26 mouse cellular contexts compared by ENCODE assay signal in the genomic region with DNA sequence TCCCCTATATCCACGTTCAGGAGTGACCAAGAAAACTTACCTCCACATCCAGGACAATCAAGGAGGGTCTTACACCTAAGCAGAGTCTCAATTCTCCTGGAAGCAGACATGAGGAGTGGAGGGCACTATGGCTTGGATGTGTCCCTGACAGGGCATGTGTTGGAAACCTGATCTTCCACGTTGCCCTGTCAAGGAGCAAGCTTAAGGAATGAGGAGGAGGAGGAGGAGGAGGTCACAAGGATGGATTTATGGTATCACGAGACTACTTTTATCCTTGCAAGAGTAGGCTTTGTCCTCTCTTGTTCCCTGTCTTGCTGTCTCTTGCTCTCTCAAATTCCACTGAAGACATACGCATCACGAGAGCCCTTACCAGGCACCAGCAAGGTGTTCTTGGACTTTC. TPM values are rescaled to one million over a fixed set of nuclear protein-coding genes. Genes with fewer than 3 reads are reported as not detected.
DNase-seq lines count a peak whose midpoint lies in the region; ATAC-seq and TF ChIP-seq lines count a peak whose summit lies in the region.
"Had no signal": no experiment of that assay in that cellular context is flagged by ENCODE, and none has a peak within 500 bp of the region (broad histone marks: within the 10 kb centered on the region; RNA-seq: fewer than 3 reads in every experiment).

No protein-coding gene starts in this region.

- H3K4me1 ChIP-seq in kidney, embryonic 14.5 days (ENCODE audit: control insufficient read depth, insufficient read depth, low read length): no peaks in the 10 kb centered on the region
- H3K4me1 ChIP-seq in liver, embryonic 12.5 days: peaks cover 60% of the 10 kb centered on the region
- H3K4me1 ChIP-seq in liver, postnatal 0 days (ENCODE audit: insufficient read depth): peaks cover 12% of the 10 kb centered on the region
- peaks cover 55% of the 10 kb centered on the region for H3K4me1 ChIP-seq in liver, embryonic 15.5 days (replicated peaks)
- peaks cover 38% of the 10 kb centered on the region for H3K4me1 ChIP-seq in liver, embryonic 16.5 days (ENCODE audit: control insufficient read depth, low read depth, low read length)
- H3K4me1 ChIP-seq: embryonic facial prominence, embryonic 10.5 days; embryonic facial prominence, embryonic 13.5 days; forebrain, embryonic 12.5 days; forebrain, embryonic 15.5 days; heart, embryonic 13.5 days had no signal

- no peak overlapping the region for H3K9ac ChIP-seq in kidney, embryonic 14.5 days (ENCODE audit: low read depth, low read length)
- no peak overlapping the region for H3K9ac ChIP-seq in liver, embryonic 12.5 days
- H3K9ac ChIP-seq in liver, postnatal 0 days (replicated peaks): no peak overlapping the region
- no peak overlapping the region for H3K9ac ChIP-seq in liver, embryonic 15.5 days
- no peak overlapping the region for H3K9ac ChIP-seq in liver, embryonic 16.5 days (ENCODE audit: low read depth, low read length)
- H3K9ac ChIP-seq: embryonic facial prominence, embryonic 13.5 days; forebrain, embryonic 12.5 days; forebrain, embryonic 15.5 days; heart, embryonic 13.5 days; hindbrain, embryonic 14.5 days had no signal

- H3K36me3 ChIP-seq in kidney, embryonic 14.5 days (ENCODE audit: control insufficient read depth, insufficient read depth, low read length): no peaks in the 10 kb centered on the region
- peaks cover 6% of the 10 kb centered on the region for H3K36me3 ChIP-seq in liver, embryonic 12.5 days
- H3K36me3 ChIP-seq in liver, postnatal 0 days (replicated peaks; ENCODE audit: insufficient read depth, low read length): no peaks in the 10 kb centered on the region
- peaks cover 4% of the 10 kb centered on the region; the same call in 1 of the 2 replicates for H3K36me3 ChIP-seq in liver, embryonic 15.5 days (replicated peaks)
- no peaks in the 10 kb centered on the region for H3K36me3 ChIP-seq in liver, embryonic 16.5 days (ENCODE audit: control insufficient read depth, insufficient read depth)
- H3K36me3 ChIP-seq: embryonic facial prominence, embryonic 10.5 days; embryonic facial prominence, embryonic 13.5 days; forebrain, embryonic 12.5 days; forebrain, embryonic 15.5 days; heart, embryonic 13.5 days had no signal

- H3K4me3 ChIP-seq in kidney, embryonic 14.5 days (ENCODE audit: low read length): no peak overlapping the region
- no peak overlapping the region for H3K4me3 ChIP-seq in liver, embryonic 12.5 days
- no peak overlapping the region for H3K4me3 ChIP-seq in liver, postnatal 0 days (ENCODE audit: low read depth, low read length)
- no peak overlapping the region for H3K4me3 ChIP-seq in liver, embryonic 15.5 days (replicated peaks)
- no peak overlapping the region for H3K4me3 ChIP-seq in liver, embryonic 16.5 days (ENCODE audit: low read depth, low read length)
- H3K4me3 ChIP-seq: embryonic facial prominence, embryonic 10.5 days; embryonic facial prominence, embryonic 13.5 days; erythroblast, embryonic 14.5 days; forebrain, embryonic 12.5 days; forebrain, embryonic 15.5 days; heart, embryonic 13.5 days had no signal

- no peak for TF ChIP-seq CTCF in liver, postnatal 0 days (IDR thresholded peaks at IDR 0.05; ENCODE audit: low read depth)

- H3K27me3 ChIP-seq in kidney, embryonic 14.5 days (ENCODE audit: control insufficient read depth, insufficient read depth, low read length): no peaks in the 10 kb centered on the region
- H3K27me3 ChIP-seq in liver, embryonic 12.5 days (replicated peaks): no peaks in the 10 kb centered on the region
- H3K27me3 ChIP-seq in liver, postnatal 0 days (ENCODE audit: insufficient read depth, low read length): no peaks in the 10 kb centered on the region
- no peaks in the 10 kb centered on the region for H3K27me3 ChIP-seq in liver, embryonic 15.5 days
- no peaks in the 10 kb centered on the region for H3K27me3 ChIP-seq in liver, embryonic 16.5 days (ENCODE audit: control insufficient read depth, insufficient read depth, low read depth, low read length)
- H3K27me3 ChIP-seq: embryonic facial prominence, embryonic 13.5 days; forebrain, embryonic 12.5 days; forebrain, embryonic 15.5 days; heart, embryonic 13.5 days had no signal

- no peak overlapping the region for H3K4me2 ChIP-seq in kidney, embryonic 14.5 days (replicated peaks; ENCODE audit: low read depth, low read length)
- H3K4me2 ChIP-seq in liver, embryonic 12.5 days: no peak overlapping the region
- H3K4me2 ChIP-seq in liver, postnatal 0 days (ENCODE audit: low read depth, low read length): no peak overlapping the region
- no peak overlapping the region for H3K4me2 ChIP-seq in liver, embryonic 15.5 days
- no peak overlapping the region for H3K4me2 ChIP-seq in liver, embryonic 16.5 days (ENCODE audit: low read depth, low read length)
- H3K4me2 ChIP-seq: embryonic facial prominence, embryonic 13.5 days; forebrain, embryonic 12.5 days; forebrain, embryonic 15.5 days; heart, embryonic 13.5 days; hindbrain, embryonic 14.5 days had no signal

- H3K27ac ChIP-seq in kidney, embryonic 14.5 days (ENCODE audit: low read depth, low read length): no peak overlapping the region
- H3K27ac ChIP-seq in liver, embryonic 12.5 days: peak overlapping the region; percentile 89; the same call in 1 of the 2 replicates
- H3K27ac ChIP-seq in liver, postnatal 0 days (ENCODE audit: low read depth): no peak overlapping the region
- peak overlapping the region; percentile 78 for H3K27ac ChIP-seq in liver, embryonic 15.5 days (replicated peaks)
- peak overlapping the region; percentile 91 for H3K27ac ChIP-seq in liver, embryonic 16.5 days (ENCODE audit: low read length)
- H3K27ac ChIP-seq: embryonic facial prominence, embryonic 10.5 days; embryonic facial prominence, embryonic 13.5 days; forebrain, embryonic 12.5 days; forebrain, embryonic 15.5 days; heart, embryonic 13.5 days; hindbrain, embryonic 14.5 days; hindbrain, postnatal 0 days had no signal

- no peak for DNase-seq in kidney, postnatal 25 days
- DNase-seq in liver, postnatal 0 days: no peak
- DNase-seq: adrenal gland, adult 8-10 months; adrenal gland, postnatal 25 days; cerebellum, adult 11-12 months; cerebellum, adult 8-10 months; cerebellum, postnatal 10 days; cerebellum, postnatal 36 days; embryo, embryonic 11 days; gastrocnemius, postnatal 10 days; heart, adult 18-20 months; heart, postnatal 14 days; heart, postnatal 4 days had no signal

- no peak for TF ChIP-seq EP300 in liver, postnatal 0 days (IDR thresholded peaks at IDR 0.05; ENCODE audit: low read depth)

- WGBS in kidney, embryonic 14.5 days: 31% methylated on average over 5 of the region's 5 CpGs
- WGBS in liver, embryonic 12.5 days (ENCODE audit: insufficient replicate concordance): 76% methylated on average over 5 of the region's 5 CpGs
- 76% methylated on average over 5 of the region's 5 CpGs for WGBS in liver, postnatal 0 days (ENCODE audit: insufficient replicate concordance)
- 71% methylated on average over 5 of the region's 5 CpGs for WGBS in liver, embryonic 15.5 days (ENCODE audit: insufficient replicate concordance)
- 80% methylated on average over 5 of the region's 5 CpGs for WGBS in liver, embryonic 16.5 days (ENCODE audit: insufficient replicate concordance)

- peak; percentile 74; the same call in 1 of the 2 replicates for ATAC-seq in kidney, embryonic 14.5 days (ENCODE audit: low FRiP score, low TSS enrichment)
- ATAC-seq in liver, embryonic 12.5 days: no peak
- no peak for ATAC-seq in liver, postnatal 0 days
- ATAC-seq in liver, embryonic 15.5 days (ENCODE audit: insufficient read depth): no peak
- no peak for ATAC-seq in liver, embryonic 16.5 days (ENCODE audit: low read depth)
- ATAC-seq: CD4-positive, CD25-positive, alpha-beta regulatory T cell, adult 4 months; forebrain, embryonic 15.5 days; hindbrain, postnatal 0 days had no signal

- peaks cover 4% of the 10 kb centered on the region; the same call in 1 of the 2 replicates for H3K9me3 ChIP-seq in kidney, embryonic 14.5 days (ENCODE audit: control insufficient read depth, low read length)
- peaks cover 16% of the 10 kb centered on the region for H3K9me3 ChIP-seq in liver, embryonic 12.5 days (replicated peaks)
- peaks cover 5% of the 10 kb centered on the region for H3K9me3 ChIP-seq in liver, postnatal 0 days (ENCODE audit: low read length)
- H3K9me3 ChIP-seq in liver, embryonic 15.5 days (replicated peaks): peaks cover 6% of the 10 kb centered on the region; the same call in 1 of the 2 replicates
- peaks cover 9% of the 10 kb centered on the region; the same call in 1 of the 2 replicates for H3K9me3 ChIP-seq in liver, embryonic 16.5 days (replicated peaks; ENCODE audit: control insufficient read depth, low read length)
- H3K9me3 ChIP-seq: embryonic facial prominence, embryonic 13.5 days; forebrain, embryonic 12.5 days; forebrain, embryonic 15.5 days had no signal

RNA-seq across cellular contexts. Expression of a gene that starts 29.0 kb away (rescaled TPM):
- 54.4 and 79.3 TPM in 2 replicates for polyA plus RNA-seq in kidney, embryonic 14.5 days (2014; fragmentation: Nextera tagmentation; extraction: Ambion mirVana)
- 71.7 and 75.2 TPM in 2 replicates for polyA plus RNA-seq in liver, embryonic 12.5 days (2016; fragmentation: Nextera tagmentation; extraction: Ambion mirVana)
- 41.6 and 46.3 TPM in 2 replicates for polyA plus RNA-seq in liver, postnatal 0 days (2015; fragmentation: Nextera tagmentation; extraction: Ambion mirVana)
- 52.7 and 58.7 TPM in 2 replicates for polyA plus RNA-seq in liver, embryonic 15.5 days (2015; fragmentation: Nextera tagmentation; extraction: Ambion mirVana)
- 45.5 and 46.1 TPM in 2 replicates for polyA plus RNA-seq in liver, embryonic 16.5 days (2015; fragmentation: Nextera tagmentation; extraction: Ambion mirVana)

Comparison
In these comparisons a context has a peak if more than half of its experiments do, and no peak if none do; other contexts are left out.
1. H3K27ac ChIP-seq: peak in liver, embryonic 12.5 days (single experiment), liver, embryonic 15.5 days (single experiment) and liver, embryonic 16.5 days (single experiment); none in kidney, embryonic 14.5 days (single experiment) and liver, postnatal 0 days (single experiment).